Mouse (Mus musculus) right cerebral cortex, adult 18-20 months (tissue): ENCODE data around the gene Actl7b.
A peak's percentile ranks its signal among the peaks of the same experiment; 100 is the strongest.

Experiments used
- DNase-seq: peaks from one replicate; pipeline ENCODE4 v3.0.0; 2022; ENCODE audit warnings: mixed read lengths

Gene Actl7b

DNA sequence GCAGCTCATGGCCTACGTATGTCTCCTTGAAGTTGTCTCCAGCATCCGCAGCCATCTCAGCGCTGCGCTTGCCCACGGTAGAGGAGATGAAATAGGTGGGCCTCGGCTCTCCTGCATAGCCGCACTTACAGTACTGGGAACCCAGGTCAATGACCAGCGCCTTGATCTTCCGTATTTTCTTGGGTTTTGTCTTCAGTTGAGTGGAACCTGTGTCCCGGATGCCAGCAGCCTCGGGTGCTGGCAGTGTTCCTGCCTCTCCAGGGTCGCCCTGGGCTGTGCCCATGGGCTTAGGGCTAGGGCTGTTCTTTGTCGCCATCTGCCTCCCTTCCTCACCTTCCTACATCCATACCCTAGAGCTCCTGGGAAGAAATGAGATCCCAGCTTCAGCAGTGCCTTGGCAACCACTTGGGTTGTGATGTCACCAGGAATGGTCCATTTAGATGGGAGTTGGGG lies at the start of gene Actl7b:
Gene Actl7b (minus strand): TSS at position 403 of the 453 bp plus-strand sequence.
- DNase-seq: no peak

DNA sequence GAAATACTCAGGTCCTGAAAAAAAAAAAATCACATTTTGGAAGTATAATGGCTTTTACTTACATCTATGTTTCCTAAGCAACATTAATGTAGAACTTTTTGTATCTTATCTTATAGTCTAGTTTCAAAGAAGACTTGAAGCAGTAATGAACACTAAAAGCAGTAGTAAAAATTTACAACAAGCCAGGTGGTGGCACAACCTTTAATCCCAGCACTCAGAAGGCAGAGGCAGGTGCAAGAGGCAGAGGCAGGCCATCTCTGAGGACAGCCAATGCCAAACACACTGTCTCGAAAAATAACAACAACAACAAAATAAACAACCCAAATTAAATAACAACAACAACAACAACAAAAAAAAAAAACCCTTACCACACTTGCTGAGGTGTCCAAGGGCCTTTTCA lies 29.8 kb upstream of the Actl7b start:
- DNase-seq: no peak

DNA sequence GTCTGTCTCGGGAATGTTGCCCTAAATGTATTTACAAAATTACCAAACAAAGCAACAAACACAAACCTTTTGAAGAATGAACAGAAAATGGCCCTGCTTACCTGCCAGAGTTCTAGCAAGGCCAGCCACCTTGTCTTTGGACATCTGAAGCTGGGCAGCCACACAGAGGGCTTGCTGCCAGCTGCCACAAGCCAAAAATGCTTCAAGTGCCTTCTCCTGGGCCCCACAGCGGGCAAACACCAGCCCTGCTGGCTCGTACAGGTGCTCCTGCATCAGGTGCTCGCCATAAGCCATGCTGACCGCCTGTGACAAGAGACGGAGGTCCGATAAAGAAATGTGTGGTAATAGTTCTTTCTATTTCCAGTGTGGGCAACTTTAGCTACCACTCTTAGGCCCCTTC lies 27.7 kb upstream of the Actl7b start:
- DNase-seq: no peak

DNA sequence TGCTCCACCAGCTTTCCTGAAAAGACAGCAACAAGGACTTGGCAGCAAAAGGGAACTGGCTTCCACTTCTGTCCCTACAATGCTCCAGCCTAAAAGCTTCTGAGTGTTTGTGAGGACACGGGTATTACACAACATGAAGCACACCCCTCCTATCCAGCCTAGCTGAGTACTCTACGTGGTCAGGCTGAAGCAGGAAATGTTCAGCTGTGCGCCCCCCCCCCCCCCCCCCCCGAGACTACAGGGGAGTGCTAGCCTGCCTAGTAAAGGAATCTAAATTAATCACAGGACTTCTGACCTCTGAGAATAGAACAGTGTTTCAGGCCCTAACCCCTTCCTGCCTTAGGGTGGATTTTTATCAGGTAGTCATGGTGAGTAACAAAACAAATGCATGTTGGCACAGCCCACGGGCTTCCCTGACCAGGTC lies 26.6 kb upstream of the Actl7b start:
- DNase-seq: no peak

DNA sequence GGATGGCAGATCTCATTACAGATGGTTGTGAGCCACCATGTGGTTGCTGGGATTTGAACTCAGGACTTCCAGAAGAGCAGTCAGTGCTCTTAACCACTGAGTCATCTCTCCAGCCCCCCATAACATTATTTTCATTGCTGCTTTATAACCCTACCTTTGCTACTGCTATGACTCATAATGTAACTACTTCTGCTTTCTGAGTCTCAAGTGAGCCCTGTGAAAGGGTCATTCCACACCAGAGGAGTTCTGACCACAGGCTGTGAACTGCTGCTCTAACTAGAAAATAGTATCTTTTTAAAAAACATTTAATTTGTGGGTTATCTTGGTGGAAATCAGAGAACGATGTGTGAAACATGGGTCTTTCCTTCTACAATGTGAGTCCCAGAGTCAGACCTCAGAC lies 16.4 kb upstream of the Actl7b start:
- no peak for DNase-seq

DNA sequence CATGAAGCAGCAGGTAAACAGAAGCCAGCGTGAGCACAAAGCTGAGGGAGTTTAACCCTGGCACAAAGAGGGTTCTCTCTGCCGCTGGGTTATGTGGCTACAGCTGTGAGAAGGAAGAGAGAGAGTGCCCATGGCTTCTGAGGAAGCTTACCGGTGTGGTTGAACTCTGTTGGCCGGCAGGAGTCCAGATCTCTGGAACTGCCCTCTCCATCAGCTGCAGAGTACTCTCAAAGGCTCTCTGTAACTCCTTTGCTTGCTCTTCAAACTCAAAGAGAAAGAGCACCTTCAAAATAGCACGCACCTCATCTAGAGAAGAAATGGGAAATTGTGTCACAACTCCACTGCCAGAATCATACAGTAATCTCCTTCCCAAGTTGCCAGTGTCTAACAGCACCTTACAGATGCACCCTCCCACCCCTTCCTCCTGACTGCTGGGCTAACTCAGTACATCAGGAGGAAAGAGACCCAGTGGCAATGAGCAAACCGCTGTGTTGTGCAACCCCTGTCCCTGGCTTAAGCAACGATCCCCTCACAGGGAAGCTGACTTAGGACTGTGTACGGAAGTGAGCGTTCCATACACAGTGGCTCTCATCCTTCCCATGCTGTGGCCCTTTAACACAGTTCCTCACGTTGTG lies 15.8 kb upstream of the Actl7b start:
- DNase-seq: no peak

DNA sequence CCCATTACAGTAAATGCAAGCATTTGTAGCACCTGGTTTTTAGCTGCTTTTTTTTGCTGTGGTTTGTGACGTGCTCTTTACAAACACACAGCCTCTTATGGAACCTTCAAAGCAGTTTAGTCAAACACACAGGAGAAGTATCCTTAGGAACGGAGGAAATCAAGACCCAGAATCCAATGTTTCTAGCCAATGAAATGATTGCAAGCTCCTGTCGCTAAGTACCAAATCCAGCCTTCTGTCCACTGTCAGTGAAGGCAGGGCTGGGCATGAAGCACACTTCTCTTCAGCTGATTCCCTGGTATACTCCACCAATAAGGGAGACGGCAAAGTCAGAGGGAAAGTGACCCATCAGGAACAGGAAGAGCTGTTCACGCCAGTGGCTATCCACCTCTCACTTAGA lies 14.8 kb upstream of the Actl7b start:
- no peak for DNase-seq

DNA sequence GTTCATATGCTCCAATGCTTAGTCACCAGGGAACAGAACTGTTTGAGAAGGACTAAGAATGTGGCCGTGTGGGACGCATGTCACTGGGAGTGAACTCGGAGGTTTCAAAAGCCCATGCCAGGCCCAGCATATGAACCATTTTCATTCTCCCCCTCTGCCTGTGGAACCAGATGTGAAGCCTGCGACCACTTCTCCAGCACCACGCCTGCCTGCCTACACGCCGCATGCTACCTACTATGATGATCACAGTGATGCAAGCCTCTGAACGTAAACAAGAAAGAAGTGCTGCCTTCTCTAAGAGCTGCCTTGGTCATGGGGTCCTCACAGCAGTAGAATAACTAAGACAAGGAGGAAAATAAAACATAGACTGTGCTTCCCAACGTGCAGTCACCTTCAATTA lies 6.2 kb upstream of the Actl7b start:
- no peak for DNase-seq

DNA sequence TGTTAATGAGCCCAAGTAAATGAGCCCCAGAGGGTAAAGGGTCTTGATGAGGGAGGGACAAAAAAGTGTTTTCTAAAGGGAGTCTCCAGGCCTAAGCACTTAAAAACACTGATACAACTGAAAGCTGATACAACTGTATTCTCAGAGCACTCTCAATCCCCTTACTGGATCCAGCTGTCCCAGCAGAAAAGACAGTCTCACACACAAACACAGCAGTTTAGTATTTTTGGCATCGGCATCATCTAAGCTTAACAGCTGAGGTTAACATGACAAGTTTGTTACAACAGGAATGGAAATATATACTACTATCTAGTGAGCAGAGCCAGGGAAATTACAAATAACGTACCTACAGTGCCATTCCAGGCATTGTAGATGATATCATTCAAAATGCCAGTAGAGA lies 5.1 kb upstream of the Actl7b start:
- DNase-seq: no peak

DNA sequence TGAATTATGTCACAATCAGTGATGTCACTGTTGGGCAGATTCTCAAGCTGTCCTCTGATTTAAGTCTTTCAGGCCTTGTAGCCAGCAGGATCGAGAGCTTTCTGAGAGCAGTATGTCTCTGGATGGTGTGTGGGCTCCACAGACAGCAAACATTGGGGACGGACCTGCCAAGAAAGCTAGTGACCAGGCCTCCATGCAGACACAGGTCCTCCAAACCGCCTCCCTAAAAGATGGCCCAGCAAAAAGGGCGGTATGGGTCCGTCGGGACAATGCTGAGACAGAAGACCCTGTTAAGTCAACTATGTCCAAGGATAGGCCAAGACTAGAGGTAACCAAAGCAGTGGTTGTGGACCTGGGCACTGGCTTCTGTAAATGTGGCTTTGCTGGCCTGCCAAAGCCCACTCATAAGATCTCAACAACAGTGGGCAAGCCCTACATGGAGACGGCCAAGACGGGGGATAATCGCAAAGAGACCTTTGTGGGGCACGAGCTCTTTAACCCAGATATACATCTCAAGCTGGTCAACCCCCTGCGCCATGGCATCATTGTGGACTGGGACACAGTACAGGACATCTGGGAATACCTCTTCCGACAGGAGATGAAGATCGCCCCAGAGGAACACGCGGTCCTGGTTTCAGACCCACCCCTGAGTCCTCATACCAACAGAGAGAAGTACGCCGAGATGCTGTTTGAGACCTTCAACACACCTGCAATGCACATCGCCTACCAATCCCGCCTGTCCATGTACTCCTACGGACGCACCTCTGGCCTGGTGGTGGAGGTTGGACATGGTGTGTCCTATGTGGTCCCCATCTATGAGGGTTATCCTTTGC lies 2.3 kb upstream of the Actl7b start, which contains the start of gene Actl7a:
Gene Actl7a (plus strand): TSS at position 51 of the 833 bp plus-strand sequence.
- DNase-seq: no peak

DNA sequence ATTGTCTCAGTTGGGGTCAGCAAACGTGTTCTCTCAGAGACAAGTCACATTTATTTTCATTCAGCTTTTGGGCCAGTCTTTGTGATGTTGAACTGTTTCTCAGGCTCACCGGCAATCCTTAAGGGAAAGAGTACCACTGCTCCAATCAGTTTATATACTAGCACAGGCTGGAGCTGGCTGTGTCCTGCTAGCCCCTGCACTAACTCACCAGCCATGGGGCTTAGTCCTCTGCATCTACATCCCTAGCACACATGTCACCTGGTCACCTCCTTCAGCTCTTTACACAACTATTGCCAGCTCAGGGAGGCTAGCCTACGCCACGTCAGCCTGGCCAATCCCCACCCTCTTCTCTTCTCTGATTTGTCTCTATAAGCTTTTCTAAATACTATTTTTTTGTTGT lies 1.5 kb upstream of the Actl7b start:
- DNase-seq: no peak

DNA sequence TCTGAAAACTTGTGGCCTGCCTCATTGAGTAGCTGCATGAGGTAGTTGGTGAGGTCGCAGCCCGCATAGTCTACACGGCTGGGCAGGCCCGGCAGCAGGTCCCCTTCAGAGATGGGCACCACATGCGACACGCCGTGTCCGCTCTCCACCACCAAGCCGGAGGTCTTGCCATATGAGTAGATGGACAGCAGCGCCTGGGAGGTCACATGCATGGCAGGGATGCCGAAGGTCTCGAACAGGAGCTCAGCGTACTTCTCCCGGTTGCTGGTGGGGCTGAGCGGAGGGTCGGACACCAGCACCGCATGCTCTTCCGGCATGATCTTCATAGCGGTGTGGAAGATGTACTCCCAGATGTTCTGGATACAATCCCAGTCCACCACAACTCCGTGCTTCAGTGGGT lies 632 bp downstream of the Actl7b start:
- no peak for DNase-seq

DNA sequence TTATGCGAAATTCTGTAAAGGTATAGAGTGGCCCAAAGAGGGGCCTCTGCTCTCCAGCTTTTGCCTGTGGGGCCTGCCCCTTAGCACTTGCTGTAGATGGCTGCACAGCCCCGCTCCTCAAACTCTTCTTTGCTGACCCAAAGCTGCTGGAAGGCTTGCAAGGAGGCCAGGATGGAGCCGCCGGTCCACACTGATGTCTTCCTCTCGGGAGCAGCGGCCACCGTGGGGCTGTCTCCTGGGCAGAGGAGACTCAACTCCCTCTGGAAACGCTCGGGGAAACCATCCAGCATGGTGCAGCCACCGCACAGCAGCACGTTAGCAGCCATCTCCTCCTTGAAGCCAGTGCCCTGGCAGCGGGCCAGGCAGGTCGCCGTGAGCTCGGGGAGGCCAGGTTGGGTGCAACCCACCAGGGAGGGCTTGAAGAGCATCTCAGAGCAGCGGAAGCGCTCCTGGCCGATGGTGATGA lies 1.2 kb downstream of the Actl7b start, which contains the start of gene Gm26657:
Gene Gm26657 (plus strand): TSS at position 51 of the 466 bp plus-strand sequence.
- no peak for DNase-seq

DNA sequence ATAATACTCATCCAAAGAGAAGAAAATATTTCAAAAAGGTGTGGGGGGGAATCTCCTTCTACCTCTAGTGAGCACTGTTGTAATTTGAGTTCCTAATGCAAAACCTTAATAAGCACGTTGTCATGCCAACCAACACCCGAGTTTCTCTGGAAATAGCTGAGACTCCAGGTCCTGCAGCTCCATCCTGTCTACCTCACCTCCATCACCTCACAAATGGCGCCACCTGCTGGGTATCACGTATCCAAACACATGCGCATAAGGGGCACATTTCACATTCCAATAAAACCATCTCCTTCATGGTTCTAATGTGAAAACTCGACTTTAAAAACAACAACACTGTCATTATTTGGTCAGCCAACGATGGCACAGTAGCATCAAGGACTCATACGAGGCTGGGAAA lies 15.4 kb downstream of the Actl7b start:
- DNase-seq: no peak

DNA sequence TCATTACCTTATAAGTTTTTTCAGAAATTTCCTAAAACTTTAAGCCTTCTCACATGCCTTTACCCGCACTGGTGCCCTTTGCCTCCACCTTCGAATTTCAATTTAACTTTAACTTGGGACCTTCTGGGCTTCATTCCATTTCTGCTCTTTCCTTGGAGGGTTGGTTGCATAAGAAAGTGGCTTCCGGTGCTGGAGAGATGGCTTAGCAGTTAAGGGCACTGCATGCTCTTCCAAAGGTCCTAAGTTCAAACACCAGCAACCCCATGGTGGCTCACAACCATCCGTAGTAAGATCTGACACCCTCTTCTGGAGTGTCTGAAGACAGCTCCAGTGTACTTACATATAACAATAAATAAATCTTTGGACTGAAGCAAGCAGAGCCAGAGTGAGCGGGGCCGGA lies 18.0 kb downstream of the Actl7b start:
- DNase-seq: no peak

DNA sequence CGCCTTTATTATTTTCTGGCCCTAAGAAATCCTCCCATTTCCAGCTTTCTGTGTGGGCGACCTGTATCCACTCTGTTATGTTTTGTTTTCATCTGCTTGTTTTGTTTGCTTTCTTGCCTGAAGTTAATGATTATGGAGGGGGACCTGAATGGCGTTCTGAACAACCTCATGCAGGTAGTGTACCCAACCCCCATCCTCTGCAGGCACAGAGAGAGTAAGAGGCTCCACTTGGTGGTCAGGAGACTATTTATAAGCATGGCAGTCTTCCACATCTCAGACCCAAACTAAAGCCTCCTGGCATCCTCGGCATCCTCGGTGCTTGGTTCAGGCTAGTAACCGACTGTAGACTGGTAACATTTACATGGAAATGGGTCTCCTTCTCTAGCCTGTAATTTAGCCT lies 18.9 kb downstream of the Actl7b start:
- DNase-seq: no peak

DNA sequence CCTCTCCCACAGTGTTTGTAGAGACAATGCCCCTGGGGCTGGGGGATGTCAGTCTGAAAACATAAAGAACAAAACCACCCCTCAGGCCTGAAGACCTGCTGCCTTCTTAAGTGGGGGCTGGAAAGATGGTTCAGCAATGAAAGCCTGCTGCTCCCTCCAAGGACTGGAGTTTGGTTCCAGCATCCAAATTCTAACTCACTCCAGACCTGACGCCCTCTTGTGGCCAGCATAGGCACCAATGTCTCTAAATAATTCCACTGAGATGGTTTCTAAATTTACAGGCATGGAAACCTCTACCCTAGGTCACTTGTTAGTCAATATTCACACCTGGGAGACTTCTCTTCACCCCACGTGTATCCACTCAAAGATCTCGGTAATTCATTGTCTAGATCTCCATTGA lies 19.8 kb downstream of the Actl7b start:
- no peak for DNase-seq

DNA sequence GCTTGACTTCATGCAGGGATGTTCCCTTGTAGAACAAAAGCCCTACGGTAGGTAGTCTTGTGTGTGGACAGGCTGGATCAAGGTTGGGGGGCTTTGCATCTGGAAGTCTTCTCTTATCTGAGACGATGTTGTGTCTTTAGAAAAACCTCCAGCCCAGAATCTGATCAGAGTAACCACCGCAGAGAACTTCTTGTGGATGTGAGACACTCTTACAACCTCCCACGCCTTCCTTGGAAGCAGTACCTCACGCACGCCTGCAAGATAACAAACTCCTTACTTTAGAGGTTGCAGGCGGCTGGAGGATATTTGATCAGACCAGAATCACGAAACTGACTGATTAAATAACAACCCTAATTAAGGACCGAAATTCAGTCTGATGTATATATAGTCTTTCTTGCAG lies 20.8 kb downstream of the Actl7b start:
- DNase-seq: peak; percentile 57

DNA sequence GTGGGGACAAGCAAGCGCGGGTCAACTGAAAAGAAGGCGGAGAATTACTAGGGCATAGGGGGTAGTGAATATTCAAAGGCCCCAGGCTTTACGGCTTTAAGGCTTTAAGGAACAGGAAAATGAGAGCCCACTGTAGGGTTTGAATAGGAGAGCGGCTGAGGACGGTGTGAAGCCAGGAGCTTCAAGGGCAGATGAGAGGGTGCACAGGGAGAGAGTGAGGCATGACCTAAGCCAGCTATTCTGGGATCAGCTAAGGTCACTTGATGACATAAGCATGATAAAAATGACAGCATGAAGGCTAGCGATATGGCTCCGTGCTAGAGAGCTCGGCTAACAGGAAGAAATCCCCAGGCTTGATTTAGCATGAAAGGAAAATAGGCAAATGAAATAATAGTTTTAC lies 21.8 kb downstream of the Actl7b start:
- DNase-seq: no peak

DNA sequence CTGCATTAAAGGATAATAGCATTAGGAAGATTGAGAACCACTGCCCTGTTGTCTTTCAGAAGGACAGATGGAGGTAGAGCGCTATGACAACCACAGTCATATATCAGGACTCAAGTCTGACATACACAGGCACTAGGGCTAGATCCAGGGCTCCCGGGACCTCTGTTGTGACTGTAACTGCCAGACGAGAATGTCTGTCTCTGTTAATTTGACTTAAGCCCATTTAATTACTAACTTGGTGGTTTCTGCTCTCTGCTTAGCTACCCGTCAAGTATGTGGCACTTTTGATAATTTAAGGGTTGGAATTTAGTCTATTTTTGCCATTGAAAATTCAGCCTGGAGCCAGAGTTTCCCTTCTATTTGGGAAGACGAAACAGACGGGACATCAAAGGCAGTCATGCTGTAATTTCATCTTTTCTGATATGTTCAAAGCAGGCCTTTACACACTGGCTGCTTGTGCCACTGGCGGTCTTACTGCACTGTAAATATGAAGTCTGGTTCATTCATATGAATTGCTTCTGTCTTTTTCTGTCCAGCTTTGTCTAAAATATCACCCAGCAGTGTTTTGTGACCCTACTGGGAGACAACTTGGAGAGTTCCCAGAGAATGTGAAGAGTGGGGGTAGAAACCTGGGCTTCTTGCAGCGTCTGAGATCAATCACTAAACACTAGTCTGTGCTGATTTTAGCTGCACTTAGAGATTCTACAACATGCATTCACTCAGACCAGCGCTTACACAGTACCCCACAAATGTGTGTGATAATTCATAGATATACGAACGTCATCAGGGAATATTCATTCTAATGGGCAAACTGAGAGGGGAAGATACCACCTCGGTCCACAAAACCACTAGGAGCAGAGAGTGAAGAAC lies 22.4 kb downstream of the Actl7b start:
- DNase-seq: no peak

DNA sequence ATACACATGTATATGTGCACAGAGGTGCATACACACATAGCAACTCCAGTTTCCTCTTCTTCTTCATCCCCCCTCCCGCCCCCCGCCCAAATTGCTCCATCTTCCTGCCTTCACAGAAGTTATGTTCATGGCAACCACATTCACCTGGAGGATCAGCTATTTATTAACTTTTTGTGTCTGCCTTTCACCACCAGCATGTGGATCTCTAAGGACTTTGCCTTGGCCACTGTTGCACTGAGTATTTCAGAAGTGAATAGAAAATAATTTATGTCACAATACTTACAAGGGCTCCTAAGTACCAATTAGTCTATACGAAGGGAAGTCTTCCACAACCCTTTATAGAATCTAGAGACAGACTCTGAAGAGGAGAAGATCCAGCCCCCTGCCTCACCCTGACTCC lies 23.3 kb downstream of the Actl7b start:
- no peak for DNase-seq

DNA sequence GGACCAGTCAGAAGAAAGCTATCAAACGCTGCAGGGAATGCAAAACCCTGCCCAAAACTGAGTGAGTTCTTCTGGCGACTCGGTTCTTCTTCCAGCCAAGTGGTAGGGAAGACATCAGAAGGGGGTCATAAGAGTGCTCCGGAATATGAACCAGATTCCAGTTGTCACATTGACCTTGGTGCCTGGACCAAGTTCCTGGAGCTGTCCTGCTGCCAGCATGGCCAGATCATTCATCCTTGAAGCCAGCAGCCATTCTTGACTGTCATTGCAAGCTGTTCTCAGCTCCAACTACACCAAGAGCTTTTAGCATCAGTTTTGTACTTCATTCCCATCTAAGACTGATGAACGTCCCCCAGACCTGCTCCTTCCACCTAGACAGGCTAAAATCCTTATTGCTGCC lies 24.4 kb downstream of the Actl7b start:
- DNase-seq: no peak

DNA sequence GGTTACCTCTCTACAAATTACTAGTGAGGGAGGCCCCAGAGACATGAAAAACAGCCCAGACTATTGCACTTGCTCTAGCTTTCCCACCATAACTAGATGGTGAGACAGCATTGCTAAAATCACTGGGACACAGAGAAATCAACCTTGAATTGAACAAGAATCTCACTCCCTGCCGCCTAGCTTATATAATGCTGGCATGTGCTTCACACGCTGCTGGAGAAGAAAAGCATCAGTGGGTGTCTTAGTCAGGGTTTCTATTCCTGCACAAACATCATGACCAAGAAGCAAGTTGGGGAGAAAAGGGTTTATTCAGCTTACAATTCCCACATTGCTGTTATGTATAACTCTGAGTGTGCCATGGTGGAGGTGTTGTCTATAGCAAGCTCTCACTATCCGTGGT lies 28.1 kb downstream of the Actl7b start:
- DNase-seq: peak; percentile 82
